Mouse (Mus musculus): ENCODE measurements around the gene H2al1j.
"Not testable (repeated sequence)": the region's sequence is repeated elsewhere in the genome, so short reads cannot be mapped to it uniquely, and the experiment has no call there.

H2al1j gene
- long read RNA-seq, experiment 1: 0 reads
- long read RNA-seq, experiment 2: 0 reads

DNA sequence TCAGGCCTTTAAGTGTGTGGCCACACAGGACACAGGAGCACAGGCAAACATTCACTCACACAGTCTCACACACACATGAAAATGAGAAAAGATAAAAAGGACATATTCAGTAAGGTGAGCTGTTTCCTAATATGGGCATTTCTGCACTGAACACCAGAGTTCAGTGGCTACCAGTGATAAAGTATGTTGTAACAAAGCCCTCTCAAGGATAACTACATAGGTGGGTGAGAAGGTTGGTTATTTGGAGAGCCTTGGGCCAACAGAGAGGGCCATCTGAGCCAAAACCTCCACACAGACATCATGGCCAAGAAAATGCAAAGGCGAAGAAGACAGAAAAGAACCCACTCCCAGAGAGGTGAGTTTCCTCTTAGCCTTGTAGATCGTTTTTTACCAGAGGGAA, at the start of gene H2al1j:
H2al1j (plus strand) TSS at position 301 of the 400 bp plus-strand sequence.
- intact Hi-C loops (cut with DNase I): not testable (repeated sequence)

DNA sequence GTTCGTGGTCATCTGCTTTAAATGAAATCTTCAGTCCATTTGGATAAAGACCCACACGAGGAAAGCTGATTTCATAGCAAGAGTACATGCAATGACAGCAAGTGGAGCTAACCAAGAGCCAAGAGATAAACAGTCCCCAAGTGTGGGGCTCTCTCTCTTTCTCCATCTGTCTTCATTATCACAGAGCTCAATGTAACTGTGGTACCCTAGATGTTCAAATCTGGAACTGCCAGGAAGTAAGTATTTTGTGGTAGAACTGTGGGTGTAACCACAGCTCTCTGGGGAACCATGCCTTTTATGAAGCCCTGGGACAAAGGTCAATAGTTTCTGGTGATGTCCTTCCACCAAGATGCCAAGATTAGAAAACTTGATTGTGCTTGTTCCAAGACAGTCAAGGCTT, 46.9 kb upstream of the H2al1j start:
- intact Hi-C loops (cut with DNase I): no loop called here

DNA sequence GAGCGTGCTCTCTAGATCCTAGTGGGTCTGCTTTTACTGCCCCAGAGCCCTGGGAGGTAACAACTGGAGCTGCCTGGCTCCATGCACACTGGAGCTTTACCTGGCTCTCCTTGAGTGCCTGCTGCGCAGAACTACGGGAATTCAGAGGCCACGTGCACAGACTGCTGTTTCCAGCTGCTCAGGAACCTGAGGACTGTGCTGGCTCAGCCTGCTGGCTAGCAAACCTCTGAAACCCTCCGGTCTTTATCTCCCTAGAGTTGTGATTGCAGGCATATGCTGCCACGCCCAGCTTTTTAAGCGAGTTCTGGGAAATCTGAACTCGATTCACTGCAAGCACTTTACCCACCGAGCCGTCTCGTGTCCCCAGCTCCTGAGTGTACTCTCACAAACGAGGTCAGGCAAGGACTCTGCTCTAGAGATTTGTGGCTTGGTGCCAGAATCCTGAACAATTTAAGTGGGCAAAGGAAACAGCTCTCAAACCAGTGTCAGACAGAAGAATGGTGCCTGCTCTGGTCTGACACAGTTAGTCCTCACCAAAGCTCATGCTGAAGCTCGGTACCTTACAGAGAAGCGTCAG, 39.2 kb upstream of the H2al1j start:
- intact Hi-C loops (cut with DNase I): no loop called here

DNA sequence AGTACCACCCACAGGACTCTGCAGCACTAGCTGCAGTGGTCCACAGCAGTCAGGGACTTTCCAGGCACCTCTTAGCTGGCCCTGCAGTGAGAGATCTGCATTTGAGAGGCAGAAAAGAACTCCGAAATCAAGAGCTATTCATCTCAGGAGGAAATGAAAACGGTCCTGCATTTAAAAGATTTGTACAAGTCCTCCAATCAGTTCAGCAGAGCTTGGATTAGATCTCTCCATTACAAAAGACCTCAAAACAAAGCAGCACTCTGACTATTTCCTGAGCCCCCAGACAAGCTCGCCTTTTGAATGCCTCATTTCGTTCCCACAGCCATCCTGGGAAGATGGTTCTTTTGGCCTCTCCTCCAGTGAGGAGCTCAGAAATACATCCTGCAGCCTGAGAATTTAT, 38.4 kb upstream of the H2al1j start:
- intact Hi-C loops (cut with DNase I): no loop called here

DNA sequence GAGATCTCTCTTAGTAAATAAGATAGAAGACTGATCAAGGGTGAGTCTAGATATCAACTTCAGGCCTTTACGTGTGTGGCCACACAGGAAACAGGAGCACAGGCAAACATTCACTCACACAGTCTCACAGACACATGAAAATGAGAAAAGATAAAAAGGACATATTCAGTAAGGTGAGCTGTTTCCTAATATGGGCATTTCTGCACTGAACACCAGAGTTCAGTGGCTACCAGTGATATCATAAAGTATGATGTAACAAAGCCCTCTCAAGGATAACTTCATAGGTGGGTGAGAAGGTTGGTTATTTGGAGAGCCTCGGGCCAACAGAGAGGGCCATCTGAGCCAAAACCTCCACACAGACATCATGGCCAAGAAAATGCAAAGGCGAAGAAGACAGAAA, 28.7 kb upstream of the H2al1j start, which contains the start of gene H2al1a:
H2al1a (plus strand) TSS at position 301 of the 400 bp plus-strand sequence.
- intact Hi-C loops (cut with DNase I): not testable (repeated sequence)

DNA sequence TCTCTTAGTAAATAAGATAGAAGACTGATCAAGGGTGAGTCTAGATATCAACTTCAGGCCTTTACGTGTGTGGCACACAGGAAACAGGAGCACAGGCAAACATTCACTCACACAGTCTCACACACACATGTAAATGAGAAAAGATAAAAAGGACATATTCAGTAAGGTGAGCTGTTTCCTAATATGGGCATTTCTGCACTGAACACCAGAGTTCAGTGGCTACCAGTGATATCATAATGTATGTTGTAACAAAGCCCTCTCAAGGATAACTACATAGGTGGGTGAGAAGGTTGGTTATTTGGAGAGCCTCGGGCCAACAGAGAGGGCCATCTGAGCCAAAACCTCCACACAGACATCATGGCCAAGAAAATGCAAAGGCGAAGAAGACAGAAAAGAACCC, 25.5 kb upstream of the H2al1j start, which contains the start of gene H2al1b:
H2al1b (plus strand) TSS at position 301 of the 400 bp plus-strand sequence.
- intact Hi-C loops (cut with DNase I): not testable (repeated sequence)

DNA sequence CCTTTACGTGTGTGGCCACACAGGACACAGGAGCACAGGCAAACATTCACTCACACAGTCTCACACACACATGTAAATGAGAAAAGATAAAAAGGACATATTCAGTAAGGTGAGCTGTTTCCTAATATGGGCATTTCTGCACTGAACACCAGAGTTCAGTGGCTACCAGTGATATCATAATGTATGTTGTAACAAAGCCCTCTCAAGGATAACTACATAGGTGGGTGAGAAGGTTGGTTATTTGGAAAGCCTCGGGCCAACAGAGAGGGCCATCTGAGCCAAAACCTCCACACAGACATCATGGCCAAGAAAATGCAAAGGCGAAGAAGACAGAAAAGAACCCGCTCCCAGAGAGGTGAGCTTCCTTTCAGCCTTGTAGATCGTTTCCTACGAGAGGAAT, 22.3 kb upstream of the H2al1j start, which contains the start of gene H2al1c:
H2al1c (plus strand) TSS at position 301 of the 400 bp plus-strand sequence.
- intact Hi-C loops (cut with DNase I): not testable (repeated sequence)

DNA sequence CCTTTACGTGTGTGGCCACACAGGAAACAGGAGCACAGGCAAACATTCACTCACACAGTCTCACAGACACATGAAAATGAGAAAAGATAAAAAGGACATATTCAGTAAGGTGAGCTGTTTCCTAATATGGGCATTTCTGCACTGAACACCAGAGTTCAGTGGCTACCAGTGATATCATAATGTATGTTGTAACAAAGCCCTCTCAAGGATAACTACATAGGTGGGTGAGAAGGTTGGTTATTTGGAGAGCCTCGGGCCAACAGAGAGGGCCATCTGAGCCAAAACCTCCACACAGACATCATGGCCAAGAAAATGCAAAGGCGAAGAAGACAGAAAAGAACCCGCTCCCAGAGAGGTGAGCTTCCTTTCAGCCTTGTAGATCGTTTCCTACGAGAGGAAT, 19.1 kb upstream of the H2al1j start, which contains the start of gene H2al1d:
H2al1d (plus strand) TSS at position 301 of the 400 bp plus-strand sequence.
- intact Hi-C loops (cut with DNase I): not testable (repeated sequence)

DNA sequence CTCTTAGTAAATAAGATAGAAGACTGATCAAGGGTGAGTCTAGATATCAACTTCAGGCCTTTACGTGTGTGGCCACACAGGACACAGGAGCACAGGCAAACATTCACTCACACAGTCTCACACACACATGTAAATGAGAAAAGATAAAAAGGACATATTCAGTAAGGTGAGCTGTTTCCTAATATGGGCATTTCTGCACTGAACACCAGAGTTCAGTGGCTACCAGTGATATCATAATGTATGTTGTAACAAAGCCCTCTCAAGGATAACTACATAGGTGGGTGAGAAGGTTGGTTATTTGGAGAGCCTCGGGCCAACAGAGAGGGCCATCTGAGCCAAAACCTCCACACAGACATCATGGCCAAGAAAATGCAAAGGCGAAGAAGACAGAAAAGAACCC, 16.0 kb upstream of the H2al1j start, which contains the start of gene H2al1e:
H2al1e (plus strand) TSS at position 301 of the 400 bp plus-strand sequence.
- intact Hi-C loops (cut with DNase I): not testable (repeated sequence)

DNA sequence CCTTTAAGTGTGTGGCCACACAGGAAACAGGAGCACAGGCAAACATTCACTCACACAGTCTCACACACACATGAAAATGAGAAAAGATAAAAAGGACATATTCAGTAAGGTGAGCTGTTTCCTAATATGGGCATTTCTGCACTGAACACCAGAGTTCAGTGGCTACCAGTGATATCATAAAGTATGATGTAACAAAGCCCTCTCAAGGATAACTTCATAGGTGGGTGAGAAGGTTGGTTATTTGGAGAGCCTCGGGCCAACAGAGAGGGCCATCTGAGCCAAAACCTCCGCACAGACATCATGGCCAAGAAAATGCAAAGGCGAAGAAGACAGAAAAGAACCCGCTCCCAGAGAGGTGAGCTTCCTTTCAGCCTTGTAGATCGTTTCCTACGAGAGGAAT, 12.8 kb upstream of the H2al1j start, which contains the start of gene H2al1f:
H2al1f (plus strand) TSS at position 301 of the 400 bp plus-strand sequence.
- intact Hi-C loops (cut with DNase I): not testable (repeated sequence)

DNA sequence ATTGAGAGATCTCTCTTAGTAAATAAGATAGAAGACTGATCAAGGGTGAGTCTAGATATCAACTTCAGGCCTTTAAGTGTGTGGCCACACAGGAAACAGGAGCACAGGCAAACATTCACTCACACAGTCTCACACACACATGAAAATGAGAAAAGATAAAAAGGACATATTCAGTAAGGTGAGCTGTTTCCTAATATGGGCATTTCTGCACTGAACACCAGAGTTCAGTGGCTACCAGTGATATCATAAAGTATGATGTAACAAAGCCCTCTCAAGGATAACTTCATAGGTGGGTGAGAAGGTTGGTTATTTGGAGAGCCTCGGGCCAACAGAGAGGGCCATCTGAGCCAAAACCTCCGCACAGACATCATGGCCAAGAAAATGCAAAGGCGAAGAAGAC, 9.7 kb upstream of the H2al1j start, which contains the start of gene H2al1g:
H2al1g (plus strand) TSS at position 301 of the 400 bp plus-strand sequence.
- intact Hi-C loops (cut with DNase I): not testable (repeated sequence)

DNA sequence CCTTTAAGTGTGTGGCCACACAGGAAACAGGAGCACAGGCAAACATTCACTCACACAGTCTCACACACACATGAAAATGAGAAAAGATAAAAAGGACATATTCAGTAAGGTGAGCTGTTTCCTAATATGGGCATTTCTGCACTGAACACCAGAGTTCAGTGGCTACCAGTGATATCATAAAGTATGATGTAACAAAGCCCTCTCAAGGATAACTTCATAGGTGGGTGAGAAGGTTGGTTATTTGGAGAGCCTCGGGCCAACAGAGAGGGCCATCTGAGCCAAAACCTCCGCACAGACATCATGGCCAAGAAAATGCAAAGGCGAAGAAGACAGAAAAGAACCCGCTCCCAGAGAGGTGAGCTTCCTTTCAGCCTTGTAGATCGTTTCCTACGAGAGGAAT, 6.4 kb upstream of the H2al1j start, which contains the start of gene H2al1h:
H2al1h (plus strand) TSS at position 301 of the 400 bp plus-strand sequence.
- intact Hi-C loops (cut with DNase I): not testable (repeated sequence)

DNA sequence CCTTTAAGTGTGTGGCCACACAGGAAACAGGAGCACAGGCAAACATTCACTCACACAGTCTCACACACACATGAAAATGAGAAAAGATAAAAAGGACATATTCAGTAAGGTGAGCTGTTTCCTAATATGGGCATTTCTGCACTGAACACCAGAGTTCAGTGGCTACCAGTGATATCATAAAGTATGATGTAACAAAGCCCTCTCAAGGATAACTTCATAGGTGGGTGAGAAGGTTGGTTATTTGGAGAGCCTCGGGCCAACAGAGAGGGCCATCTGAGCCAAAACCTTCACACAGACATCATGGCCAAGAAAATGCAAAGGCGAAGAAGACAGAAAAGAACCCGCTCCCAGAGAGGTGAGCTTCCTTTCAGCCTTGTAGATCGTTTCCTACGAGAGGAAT, 3.3 kb upstream of the H2al1j start, which contains the start of gene H2al1i:
H2al1i (plus strand) TSS at position 301 of the 400 bp plus-strand sequence.
- intact Hi-C loops (cut with DNase I): not testable (repeated sequence)

DNA sequence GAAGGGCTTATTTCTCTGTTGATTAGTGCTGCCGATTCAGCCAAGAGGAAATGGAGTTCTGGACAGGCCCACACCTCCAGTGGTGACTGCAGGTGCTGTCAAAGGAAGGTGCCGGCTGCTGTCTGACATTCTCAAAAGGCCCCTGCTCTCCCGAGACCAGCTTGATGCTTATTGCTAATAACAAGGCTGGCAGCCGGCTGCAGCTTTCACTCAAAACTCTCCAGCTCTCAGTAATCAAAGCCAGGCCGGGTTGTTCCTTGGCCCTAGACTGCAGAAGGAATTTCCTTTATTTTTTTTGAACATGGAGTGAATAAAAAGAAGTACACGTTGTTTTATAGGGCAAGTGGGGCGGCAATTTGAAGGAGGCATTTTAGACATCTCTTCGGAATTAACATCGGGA, 18.1 kb downstream of the H2al1j start:
- intact Hi-C loops (cut with DNase I): no loop called here

DNA sequence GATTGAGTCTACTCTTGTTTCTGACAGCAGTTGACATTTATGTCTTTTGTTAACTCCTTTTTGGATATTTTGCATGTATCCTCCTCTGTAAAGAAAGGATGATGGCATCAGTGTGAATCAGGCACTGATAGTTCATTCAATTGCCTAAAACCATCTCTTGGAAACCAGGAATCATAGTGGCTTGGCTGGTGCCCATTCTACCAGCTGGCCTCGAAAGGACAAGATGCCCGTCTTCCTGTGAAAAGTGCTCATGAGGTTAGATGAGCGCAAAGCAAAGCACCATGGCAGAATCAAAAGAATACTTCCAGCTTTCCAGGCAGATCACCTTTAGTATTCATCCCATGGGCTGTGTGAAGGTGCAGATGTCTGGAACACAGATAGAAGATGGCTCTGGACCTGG, 19.1 kb downstream of the H2al1j start:
- intact Hi-C loops (cut with DNase I): no loop called here

DNA sequence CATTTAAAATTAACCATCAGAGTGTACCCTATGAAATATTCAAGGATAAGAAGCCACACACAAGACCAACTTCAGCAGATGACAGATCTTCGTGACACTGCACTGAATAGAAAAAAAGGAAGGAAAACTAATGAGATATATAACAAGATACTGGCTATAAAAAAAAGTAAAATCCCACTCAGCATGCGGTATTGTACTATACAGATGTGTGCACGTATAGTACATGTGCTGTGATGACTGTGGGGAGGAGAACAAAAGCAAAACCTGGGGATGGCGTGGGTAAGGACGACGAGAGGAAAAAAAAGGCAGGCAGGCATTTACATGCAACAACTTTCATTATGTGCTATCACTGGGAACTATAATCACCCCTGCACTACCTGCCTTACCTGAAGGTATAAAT, 33.2 kb downstream of the H2al1j start:
- intact Hi-C loops (cut with DNase I): no loop called here

DNA sequence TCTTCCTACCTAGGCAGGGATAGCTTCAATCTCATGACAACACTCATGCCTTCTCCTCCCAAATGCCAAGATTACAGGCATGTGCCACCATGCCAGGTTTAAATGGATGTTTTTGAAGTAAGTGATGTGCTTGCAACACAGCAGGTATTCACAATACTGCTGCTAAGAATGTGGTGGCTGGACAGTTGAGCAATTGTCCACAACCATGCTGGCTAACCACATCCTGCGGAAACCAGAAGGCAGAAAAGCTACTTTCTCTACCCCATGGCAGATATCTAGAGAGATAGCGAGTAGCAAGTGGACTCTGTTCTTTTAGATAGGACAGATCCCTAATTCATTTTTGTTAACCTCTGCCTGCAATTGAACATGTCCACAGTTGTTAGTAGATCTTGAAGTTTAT, 33.6 kb downstream of the H2al1j start:
- intact Hi-C loops (cut with DNase I): no loop called here

DNA sequence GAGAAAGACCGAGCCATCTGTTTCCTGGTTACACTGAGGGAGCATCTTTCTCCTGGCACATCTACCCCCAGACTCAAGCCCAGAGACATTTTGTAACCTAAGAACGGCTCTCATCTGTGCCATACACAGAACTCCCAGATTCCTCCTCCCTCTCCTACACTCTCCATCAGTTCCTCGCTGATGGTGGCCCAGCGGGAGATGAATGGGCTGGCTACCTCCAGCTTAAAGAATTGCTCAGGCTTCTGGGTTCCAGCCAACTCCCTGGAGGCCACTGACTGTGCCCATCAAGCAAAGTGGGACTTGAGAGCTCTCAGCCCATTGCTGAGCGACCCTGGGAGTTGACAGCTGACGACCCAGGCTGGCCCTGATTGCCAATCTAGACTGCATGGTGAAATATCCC, 36.3 kb downstream of the H2al1j start:
- intact Hi-C loops (cut with DNase I): no loop called here

DNA sequence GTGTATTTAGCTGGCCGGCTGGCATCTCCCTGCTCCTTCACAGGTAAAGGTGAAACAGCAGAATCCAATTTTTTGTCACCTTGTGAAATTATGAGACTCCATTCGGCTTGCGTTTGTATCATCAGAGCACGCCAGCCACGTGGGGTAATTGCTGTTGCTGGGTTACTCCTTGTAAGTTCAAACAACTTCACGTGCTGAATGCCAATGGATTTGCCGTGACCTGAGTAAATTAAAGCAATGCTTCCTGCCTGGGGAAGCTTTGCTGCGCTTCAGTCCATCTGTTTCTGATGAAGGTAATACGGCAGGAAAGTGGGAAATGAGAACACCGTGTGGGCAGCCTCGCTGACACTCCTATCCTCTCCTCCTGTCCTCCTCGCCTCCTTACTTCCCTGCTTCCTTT, 37.5 kb downstream of the H2al1j start:
- intact Hi-C loops (cut with DNase I): no loop called here
